Comparison of ENCODE assay signal across 8 mouse cellular contexts in genomic region chr19:21472121-21472780, GRCm38 (mm10). TPM values are rescaled to one million over a fixed set of nuclear protein-coding genes. Genes with fewer than 3 reads are reported as not detected.
DNase-seq lines count a peak whose midpoint lies in the region; ATAC-seq and TF ChIP-seq lines count a peak whose summit lies in the region.

No protein-coding gene starts in this region.

- peak overlapping the region; percentile 54 for H3K4me3 ChIP-seq in ES-Bruce4 (ENCODE audit: low read depth, low read length)
- H3K4me3 ChIP-seq in hindbrain, embryonic 13.5 days, result peak overlapping the region; percentile 50

- H3K27me3 ChIP-seq in ES-Bruce4 (ENCODE audit: control insufficient read depth, insufficient read depth, low read length, poor library complexity, severe bottlenecking), result no peaks in the 10 kb centered on the region
- peaks cover 28% of the 10 kb centered on the region for H3K27me3 ChIP-seq in hindbrain, embryonic 13.5 days

- peak overlapping the region; percentile 90 for H3K4me2 ChIP-seq in hindbrain, embryonic 13.5 days

- H3K9ac ChIP-seq in ES-Bruce4 (ENCODE audit: low read depth, poor library complexity, severe bottlenecking), result no peak overlapping the region; the same call in 1 of the 2 replicates
- H3K9ac ChIP-seq in hindbrain, embryonic 13.5 days, result peak overlapping the region; percentile 67

- peak; percentile 32 for DNase-seq in c-Kit-positive CD71-negative TER-119-negative erythroid progenitor cells, embryonic 14.5 days (ENCODE audit: low read depth)
- peak; percentile 58 to 73 for DNase-seq in frontal cortex, postnatal 25 days (ENCODE audit: low spot score in 2 of 2)
- peak; percentile 75 for DNase-seq in left cerebral cortex, adult 11 months (ENCODE audit: low spot score)
- peak; percentile 76 for DNase-seq in lung, postnatal 25 days (ENCODE audit: low spot score)
- DNase-seq in retina, postnatal 1 day, result peak; percentile 60
- peak; percentile 17 for DNase-seq in thymus, postnatal 36 days

- peak; percentile 42 for TF ChIP-seq CTCF in ES-Bruce4 (IDR thresholded peaks at IDR 0.05; ENCODE audit: low read depth, low read length)

- no peak for TF ChIP-seq EP300 in ES-Bruce4 (IDR thresholded peaks at IDR 0.05; ENCODE audit: insufficient read depth, low read depth, low read length)

- TF ChIP-seq POLR2A in ES-Bruce4 (IDR thresholded peaks at IDR 0.05; ENCODE audit: insufficient read depth, low read length), result no peak

- WGBS in hindbrain, embryonic 13.5 days, result 2% methylated on average over 48 of the region's 48 CpGs

- peak; percentile 66 for ATAC-seq in hindbrain, embryonic 13.5 days (ENCODE audit: low FRiP score)

- H3K27ac ChIP-seq in ES-Bruce4 (ENCODE audit: insufficient read depth, low read length), result no peak overlapping the region
- no peak overlapping the region for H3K27ac ChIP-seq in hindbrain, embryonic 13.5 days

- no peaks in the 10 kb centered on the region for H3K36me3 ChIP-seq in ES-Bruce4 (ENCODE audit: control insufficient read depth, insufficient read depth, low read length, poor library complexity, severe bottlenecking)
- no peaks in the 10 kb centered on the region for H3K36me3 ChIP-seq in hindbrain, embryonic 13.5 days

- H3K9me3 ChIP-seq in ES-Bruce4 (replicated peaks; ENCODE audit: control insufficient read depth, insufficient read depth, low read length, poor library complexity, severe bottlenecking), result no peaks in the 10 kb centered on the region
- 0 out of 2 replicates have a peak, but pooled peaks cover 6% of the 10 kb centered on the region for H3K9me3 ChIP-seq in hindbrain, embryonic 13.5 days

- H3K4me1 ChIP-seq in ES-Bruce4 (ENCODE audit: control insufficient read depth, insufficient read depth, low read length), result no peaks in the 10 kb centered on the region
- peaks cover 8% of the 10 kb centered on the region for H3K4me1 ChIP-seq in hindbrain, embryonic 13.5 days (replicated peaks)

RNA-seq across cellular contexts. Expression of gene Gda, which starts 1.0 kb away (rescaled TPM):
- polyA plus RNA-seq in ES-Bruce4 (2011; ENCODE audit: insufficient read depth, insufficient read length, low read depth, missing spikeins), result 0.20 TPM in 1 of 2 replicates, not detected in the other
- 0.10 and 0.17 TPM in 2 replicates for polyA plus RNA-seq in hindbrain, embryonic 13.5 days (2015; fragmentation: Nextera tagmentation; extraction: Ambion mirVana)

Comparison
In these comparisons a context has a peak if more than half of its experiments do, and no peak if none do; other contexts are left out.
1. DNase-seq: peak in every context shown above with its lines; median percentile 76 in lung, postnatal 25 days; 75 in left cerebral cortex, adult 11 months; 66 in frontal cortex, postnatal 25 days; 60 in retina, postnatal 1 day; 32 in c-Kit-positive CD71-negative TER-119-negative erythroid progenitor cells, embryonic 14.5 days; 17 in thymus, postnatal 36 days.